Mouse (Mus musculus) heart, postnatal 36 days (tissue): ENCODE measurements around the gene Igf1r. TPM values are rescaled to one million over a fixed set of nuclear protein-coding genes. Genes with fewer than 3 reads are reported as not detected.
A peak's percentile ranks its signal among the peaks of the same experiment; 100 is the strongest.

ENCODE experiments used
- DNase-seq, 2 experiments: peaks; one replicate each; pipeline ENCODE4 v3.0.0; 2021 to 2022
- intact Hi-C: fragments of 180-260 bp; cut with DNase I; formaldehyde crosslinking; loops from one replicate; pipeline ENCODE4 v1.15.1; 2025
- total RNA-seq, 2 experiments: library from RNA; stranded (reverse); gene quantifications; 2 replicates each; pipeline ENCODE4 v1.2.3; 2021

Igf1r gene
- total RNA-seq, 2 experiments from 2014 or later: 15.4 to 21.1 TPM

- intact Hi-C loops: no loop called here
- no peak for DNase-seq
Observed at GRCm38 (mm10) chr7:67996202-67996960, 43.8 kb downstream of the Igf1r start.

- intact Hi-C loops: no loop called here
- no peak for DNase-seq
Observed at GRCm38 (mm10) chr7:68001269-68001668, 48.6 kb downstream of the Igf1r start.

GRCm38 (mm10) chr7:68006074-68006473 lies 53.4 kb downstream of the Igf1r start:
- DNase-seq: no peak

GRCm38 (mm10) chr7:68006496-68006895 lies 53.9 kb downstream of the Igf1r start:
- intact Hi-C loops: no loop called here
- no peak for DNase-seq

More at GRCm38 (mm10) chr7:68006074-68006473, 53.4 kb downstream of the Igf1r start:
- intact Hi-C loops: no loop called here

- intact Hi-C loops: no loop called here
- DNase-seq: no peak
Observed at GRCm38 (mm10) chr7:68009635-68010034, 57.0 kb downstream of the Igf1r start.

GRCm38 (mm10) chr7:68010168-68010567 lies 57.5 kb downstream of the Igf1r start:
- peak in 1 of 2 experiments; percentile 26 for DNase-seq
- intact Hi-C loops: no loop called here

- DNase-seq: no peak
- intact Hi-C loops: no loop called here
Observed at GRCm38 (mm10) chr7:68010802-68011201, 58.2 kb downstream of the Igf1r start.

- intact Hi-C loops: no loop called here
- no peak for DNase-seq
Observed at GRCm38 (mm10) chr7:68011385-68012122, 58.9 kb downstream of the Igf1r start.

- intact Hi-C loops: no loop called here
- no peak for DNase-seq
Observed at GRCm38 (mm10) chr7:68012123-68012474, 59.5 kb downstream of the Igf1r start.

- intact Hi-C loops: no loop called here
- no peak for DNase-seq
Observed at GRCm38 (mm10) chr7:68014495-68014894, 61.9 kb downstream of the Igf1r start.

- no peak for DNase-seq
- intact Hi-C loops: no loop called here
Observed at GRCm38 (mm10) chr7:68015404-68015803, 62.8 kb downstream of the Igf1r start.

- no peak for DNase-seq
- intact Hi-C loops: no loop called here
Observed at GRCm38 (mm10) chr7:68018038-68018437, 65.4 kb downstream of the Igf1r start.

GRCm38 (mm10) chr7:68020556-68020955 lies 67.9 kb downstream of the Igf1r start:
- intact Hi-C loops: no loop called here
- no peak for DNase-seq

GRCm38 (mm10) chr7:68021741-68022140 lies 69.1 kb downstream of the Igf1r start:
- DNase-seq: peak; percentile 41 to 46
- intact Hi-C loops: no loop called here

- DNase-seq: no peak
- intact Hi-C loops: no loop called here
Observed at GRCm38 (mm10) chr7:68022188-68022587, 69.6 kb downstream of the Igf1r start.

GRCm38 (mm10) chr7:68023882-68024281 lies 71.3 kb downstream of the Igf1r start:
- DNase-seq: no peak
- intact Hi-C loops: no loop called here

GRCm38 (mm10) chr7:68024625-68025024 lies 72.0 kb downstream of the Igf1r start:
- intact Hi-C loops: no loop called here
- DNase-seq: no peak

GRCm38 (mm10) chr7:68025396-68025795 lies 72.8 kb downstream of the Igf1r start:
- intact Hi-C loops: no loop called here
- DNase-seq: no peak

GRCm38 (mm10) chr7:68026076-68026475 lies 73.4 kb downstream of the Igf1r start:
- intact Hi-C loops: no loop called here
- DNase-seq: no peak

GRCm38 (mm10) chr7:68028167-68028566 lies 75.5 kb downstream of the Igf1r start:
- intact Hi-C loops: no loop called here
- no peak for DNase-seq

- no peak for DNase-seq
- intact Hi-C loops: no loop called here
Observed at GRCm38 (mm10) chr7:68030846-68031245, 78.2 kb downstream of the Igf1r start.

- intact Hi-C loops: no loop called here
- no peak for DNase-seq
Observed at GRCm38 (mm10) chr7:68036527-68036926, 83.9 kb downstream of the Igf1r start.
